Mouse (Mus musculus): ENCODE measurements around the gene L3mbtl4. TPM values are rescaled to one million over a fixed set of nuclear protein-coding genes. Genes with fewer than 3 reads are reported as not detected.

Gene L3mbtl4
- total RNA-seq (2014; rRNA removed; ENCODE audit: low replicate concordance) = 0.08 TPM in 1 of 2 replicates, not detected in the other
- polyA plus RNA-seq (2015; fragmentation: Nextera tagmentation; extraction: Ambion mirVana) = not detected in 2 replicates

GRCm38 (mm10) chr17:68273527-68273926 lies at the start of gene L3mbtl4:
TSS of gene L3mbtl4 (plus strand) at chr17:68273797.
- TF ChIP-seq EP300 (IDR thresholded peaks at IDR 0.05; ENCODE audit: low read depth) (no peak), CTCF (IDR thresholded peaks at IDR 0.05; ENCODE audit: low read depth) (no peak)
- Histone ChIP-seq H3K9me3 (replicated peaks; ENCODE audit: control insufficient read depth, low read length) (no peaks in the 10 kb centered on the region), H3K4me2 (ENCODE audit: low read depth, low read length) (peak within 1 kb of the TSS; percentile 52), H3K4me1 (ENCODE audit: control insufficient read depth, insufficient read depth) (no peaks in the 10 kb centered on the region; the same call in 1 of the 2 replicates), H3K9ac (replicated peaks; ENCODE audit: low read depth, low read length) (no peak within 1 kb of the TSS), H3K27ac (ENCODE audit: low read depth) (no peak within 1 kb of the TSS), H3K36me3 (replicated peaks; ENCODE audit: control insufficient read depth, insufficient read depth, low read length) (no peaks in the 10 kb centered on the region), H3K4me3 (ENCODE audit: low read depth, low read length) (peak within 1 kb of the TSS; percentile 33), H3K27me3 (ENCODE audit: control insufficient read depth, insufficient read depth, low read length) (peaks cover 29% of the 10 kb centered on the region)
- DNase-seq (ENCODE audit: low spot score) = no peak
- ATAC-seq (ENCODE audit: insufficient read depth, low read depth) = no peak
- WGBS = 2% methylated on average over 29 of the region's 29 CpGs

- no peaks in the 10 kb centered on the region for H3K36me3 ChIP-seq (replicated peaks; ENCODE audit: control insufficient read depth, insufficient read depth, low read length)
- H3K9ac ChIP-seq (replicated peaks; ENCODE audit: low read depth, low read length) = no peak overlapping the region
- H3K9me3 ChIP-seq (replicated peaks; ENCODE audit: control insufficient read depth, low read length) = no peaks in the 10 kb centered on the region
- H3K27ac ChIP-seq (ENCODE audit: low read depth) = no peak overlapping the region
- ATAC-seq (ENCODE audit: insufficient read depth, low read depth) (no peak), DNase-seq (ENCODE audit: low spot score) (no peak)
- no peak overlapping the region for H3K4me3 ChIP-seq (ENCODE audit: low read depth, low read length)
- no peaks in the 10 kb centered on the region for H3K4me1 ChIP-seq (ENCODE audit: control insufficient read depth, insufficient read depth)
- WGBS = 64% methylated on average over 4 of the region's 4 CpGs
- H3K4me2 ChIP-seq (ENCODE audit: low read depth, low read length) = no peak overlapping the region
- H3K27me3 ChIP-seq (ENCODE audit: control insufficient read depth, insufficient read depth, low read length) = no peaks in the 10 kb centered on the region
- TF ChIP-seq EP300 (IDR thresholded peaks at IDR 0.05; ENCODE audit: low read depth) = no peak
- TF ChIP-seq CTCF (IDR thresholded peaks at IDR 0.05; ENCODE audit: low read depth) = no peak
Observed at GRCm38 (mm10) chr17:68230484-68230883, 43.1 kb upstream of the L3mbtl4 start.

GRCm38 (mm10) chr17:68235380-68235779 lies 38.2 kb upstream of the L3mbtl4 start:
- ATAC-seq (ENCODE audit: insufficient read depth, low read depth) (no peak), DNase-seq (ENCODE audit: low spot score) (no peak)
- no peak overlapping the region for H3K27ac ChIP-seq (ENCODE audit: low read depth)
- H3K36me3 ChIP-seq (replicated peaks; ENCODE audit: control insufficient read depth, insufficient read depth, low read length) = no peaks in the 10 kb centered on the region
- H3K4me2 ChIP-seq (ENCODE audit: low read depth, low read length) = no peak overlapping the region
- H3K9me3 ChIP-seq (replicated peaks; ENCODE audit: control insufficient read depth, low read length) = no peaks in the 10 kb centered on the region
- TF ChIP-seq EP300 (IDR thresholded peaks at IDR 0.05; ENCODE audit: low read depth) = no peak
- no peak overlapping the region for H3K9ac ChIP-seq (replicated peaks; ENCODE audit: low read depth, low read length)
- H3K4me1 ChIP-seq (ENCODE audit: control insufficient read depth, insufficient read depth) = no peaks in the 10 kb centered on the region
- no peaks in the 10 kb centered on the region for H3K27me3 ChIP-seq (ENCODE audit: control insufficient read depth, insufficient read depth, low read length)
- H3K4me3 ChIP-seq (ENCODE audit: low read depth, low read length) = no peak overlapping the region
- 72% methylated on average over 4 of the region's 4 CpGs for WGBS

DNA sequence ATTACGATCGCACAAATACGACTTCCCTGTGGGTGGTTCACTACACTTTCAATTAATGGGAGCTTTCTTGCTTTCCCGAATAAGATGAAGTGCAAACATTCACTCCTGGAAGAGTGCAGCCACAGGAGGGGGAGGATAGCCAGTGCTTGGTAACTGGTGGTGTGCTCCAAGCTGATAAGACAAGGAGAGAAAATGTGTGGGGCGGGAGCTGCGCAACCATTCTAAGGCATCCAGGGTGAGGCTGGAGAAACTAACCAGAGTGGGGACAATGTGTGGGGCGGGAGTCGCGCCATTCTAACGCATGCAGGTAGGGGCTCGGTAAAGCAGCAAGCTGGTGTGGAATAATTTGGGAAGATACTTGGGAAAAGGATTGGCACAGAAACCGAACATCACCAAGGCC lies 36.6 kb upstream of the L3mbtl4 start:
- H3K27me3 ChIP-seq (ENCODE audit: control insufficient read depth, insufficient read depth, low read length) = no peaks in the 10 kb centered on the region
- DNase-seq (ENCODE audit: low spot score) (no peak), ATAC-seq (ENCODE audit: insufficient read depth, low read depth) (no peak)
- no peak overlapping the region for H3K4me3 ChIP-seq (ENCODE audit: low read depth, low read length)
- H3K9me3 ChIP-seq (replicated peaks; ENCODE audit: control insufficient read depth, low read length) = no peaks in the 10 kb centered on the region
- TF ChIP-seq EP300 (IDR thresholded peaks at IDR 0.05; ENCODE audit: low read depth) = no peak
- TF ChIP-seq CTCF (IDR thresholded peaks at IDR 0.05; ENCODE audit: low read depth) = no peak
- H3K27ac ChIP-seq (ENCODE audit: low read depth) = no peak overlapping the region
- no peaks in the 10 kb centered on the region for H3K4me1 ChIP-seq (ENCODE audit: control insufficient read depth, insufficient read depth)
- H3K36me3 ChIP-seq (replicated peaks; ENCODE audit: control insufficient read depth, insufficient read depth, low read length) = no peaks in the 10 kb centered on the region
- no peak overlapping the region for H3K4me2 ChIP-seq (ENCODE audit: low read depth, low read length)
- H3K9ac ChIP-seq (replicated peaks; ENCODE audit: low read depth, low read length) = no peak overlapping the region
- WGBS = 70% methylated on average over 12 of the region's 12 CpGs

DNA sequence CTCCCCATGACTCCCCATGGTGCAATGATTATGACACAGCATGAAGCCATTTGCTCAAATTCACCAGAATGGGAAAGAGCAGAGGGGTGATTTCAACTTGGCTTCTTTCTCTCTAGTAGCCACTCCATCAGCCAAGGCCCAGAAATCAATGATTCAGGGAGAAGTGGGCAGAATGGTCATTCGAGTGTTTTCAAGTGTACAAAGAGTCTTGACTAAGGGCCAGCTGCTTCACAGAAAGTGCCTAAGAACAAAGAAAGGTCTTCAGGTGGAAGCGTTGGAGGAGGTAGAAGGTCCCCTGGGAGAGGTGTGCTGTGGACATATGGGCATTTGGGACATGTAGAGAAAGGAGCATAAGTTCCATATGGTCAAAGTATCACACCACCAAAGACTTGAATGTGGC lies 33.4 kb upstream of the L3mbtl4 start:
- Histone ChIP-seq H3K4me2 (ENCODE audit: low read depth, low read length) (no peak overlapping the region), H3K27ac (ENCODE audit: low read depth) (no peak overlapping the region), H3K27me3 (ENCODE audit: control insufficient read depth, insufficient read depth, low read length) (no peaks in the 10 kb centered on the region), H3K4me3 (ENCODE audit: low read depth, low read length) (no peak overlapping the region), H3K36me3 (replicated peaks; ENCODE audit: control insufficient read depth, insufficient read depth, low read length) (no peaks in the 10 kb centered on the region), H3K9ac (replicated peaks; ENCODE audit: low read depth, low read length) (no peak overlapping the region), H3K4me1 (ENCODE audit: control insufficient read depth, insufficient read depth) (no peaks in the 10 kb centered on the region), H3K9me3 (replicated peaks; ENCODE audit: control insufficient read depth, low read length) (no peaks in the 10 kb centered on the region)
- ATAC-seq (ENCODE audit: insufficient read depth, low read depth) (no peak), DNase-seq (ENCODE audit: low spot score) (no peak)
- WGBS = 64% methylated on average over 2 of the region's 2 CpGs
- TF ChIP-seq EP300 (IDR thresholded peaks at IDR 0.05; ENCODE audit: low read depth) (no peak), CTCF (IDR thresholded peaks at IDR 0.05; ENCODE audit: low read depth) (no peak)

- 80% methylated on average over 7 of the region's 7 CpGs for WGBS
- no peak overlapping the region for H3K4me2 ChIP-seq (ENCODE audit: low read depth, low read length)
- H3K27me3 ChIP-seq (ENCODE audit: control insufficient read depth, insufficient read depth, low read length) = no peaks in the 10 kb centered on the region
- no peaks in the 10 kb centered on the region for H3K36me3 ChIP-seq (replicated peaks; ENCODE audit: control insufficient read depth, insufficient read depth, low read length)
- DNase-seq (ENCODE audit: low spot score) = no peak
- no peak overlapping the region for H3K9ac ChIP-seq (replicated peaks; ENCODE audit: low read depth, low read length)
- no peaks in the 10 kb centered on the region for H3K9me3 ChIP-seq (replicated peaks; ENCODE audit: control insufficient read depth, low read length)
- no peak for ATAC-seq (ENCODE audit: insufficient read depth, low read depth)
- no peak overlapping the region for H3K4me3 ChIP-seq (ENCODE audit: low read depth, low read length)
- no peak overlapping the region for H3K27ac ChIP-seq (ENCODE audit: low read depth)
- H3K4me1 ChIP-seq (ENCODE audit: control insufficient read depth, insufficient read depth) = no peaks in the 10 kb centered on the region
- TF ChIP-seq CTCF (IDR thresholded peaks at IDR 0.05; ENCODE audit: low read depth) = no peak
- TF ChIP-seq EP300 (IDR thresholded peaks at IDR 0.05; ENCODE audit: low read depth) = no peak
Observed at GRCm38 (mm10) chr17:68264835-68265557, 8.6 kb upstream of the L3mbtl4 start.

Measured in heart, postnatal 0 days (tissue).